Mouse (Mus musculus) urinary bladder, postnatal 0 days (tissue): ENCODE results near the gene Spint2. TPM values are rescaled to one million over a fixed set of nuclear protein-coding genes. Genes with fewer than 3 reads are reported as not detected.

Source experiments
- polyA plus RNA-seq: library from polyadenylated mRNA; unstranded; fragments of >200 nt; fragmentation: Nextera tagmentation; extraction: Ambion mirVana; gene quantifications from 2 replicates; pipeline ENCODE4 v1.2.1, GENCODE M21; 2015

The Spint2 gene
- polyA plus RNA-seq, result 400 and 411 TPM in 2 replicates

DNA sequence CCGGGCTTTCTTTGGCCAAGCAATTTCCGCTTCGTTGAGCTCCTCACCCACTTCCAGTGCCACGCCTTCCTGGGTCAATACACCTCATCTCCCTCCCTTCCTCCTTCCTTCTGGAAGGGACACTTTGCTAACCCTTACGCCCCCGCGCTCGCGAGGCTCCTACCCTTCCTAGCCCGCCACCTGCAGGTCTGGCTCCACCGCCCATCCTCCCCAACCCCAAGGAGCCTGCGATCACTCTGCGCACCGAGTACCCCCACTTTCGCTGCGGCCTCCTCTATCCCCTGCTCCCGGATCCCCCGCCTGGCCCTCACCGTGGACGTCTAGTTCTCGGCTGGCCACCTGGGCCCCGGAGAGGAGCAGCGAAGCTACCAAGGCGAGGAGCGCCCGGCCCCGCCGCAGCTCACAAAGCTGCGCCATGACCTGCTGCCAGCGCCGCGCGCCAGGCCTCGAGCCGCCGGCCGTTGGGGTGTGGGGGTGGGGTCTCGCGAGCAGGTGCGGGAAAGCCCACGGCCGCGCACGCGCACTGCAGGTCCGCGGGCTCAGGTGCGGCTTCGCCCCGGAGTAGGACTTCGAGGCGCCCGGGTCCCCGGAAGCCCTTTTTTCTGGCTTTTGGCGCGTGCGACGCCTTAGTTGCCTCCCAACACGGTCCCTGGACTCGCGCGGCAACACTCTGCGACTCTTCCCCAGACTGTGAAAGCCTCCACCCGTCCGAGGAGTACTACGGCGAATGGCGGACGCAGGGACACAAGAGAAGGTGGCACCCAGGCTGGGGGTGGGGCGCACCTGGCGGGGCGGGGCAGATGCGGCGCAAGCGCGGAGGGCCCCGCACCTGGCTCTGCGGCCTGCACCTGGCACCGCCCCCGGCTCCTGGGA is at the start of gene Spint2:
TSS of gene Spint2 (minus strand) at position 712 of the 873 bp plus-strand sequence.

DNA sequence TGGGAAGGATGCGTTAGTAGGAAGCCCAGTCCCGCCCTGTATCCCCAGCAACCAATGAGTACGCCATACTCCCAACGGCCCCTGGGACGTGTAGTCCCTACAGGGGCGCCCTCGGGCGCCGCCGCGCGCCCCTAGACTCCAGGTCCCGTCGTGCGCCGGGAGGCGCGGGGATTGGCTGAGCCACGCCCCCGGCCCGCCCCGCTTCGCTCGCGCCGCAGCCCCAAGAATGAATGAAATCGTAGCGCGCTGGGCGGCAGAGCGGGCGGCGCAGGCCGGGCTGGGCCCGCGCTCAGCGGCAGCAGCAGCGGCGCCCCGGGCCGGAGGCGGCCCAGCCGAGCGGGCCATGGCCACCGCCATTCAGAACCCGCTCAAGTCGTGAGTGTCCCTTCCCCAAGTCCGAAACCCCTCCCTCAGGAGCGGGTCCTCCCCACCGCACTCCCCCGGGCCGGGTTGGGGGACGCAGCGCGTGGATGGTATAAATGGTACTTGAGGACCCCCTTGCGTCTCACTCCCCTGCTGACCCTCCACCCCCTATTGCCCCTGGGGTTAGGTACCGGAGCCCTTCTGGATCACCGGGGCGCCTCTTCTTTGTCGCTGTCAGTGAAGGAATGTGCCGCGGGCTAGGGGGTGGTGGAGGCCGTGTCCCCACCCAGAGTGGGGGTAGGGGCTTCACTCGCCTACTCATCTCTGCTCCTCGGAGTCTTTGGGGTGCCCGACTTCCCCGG is 22.2 kb upstream of the Spint2 start, which contains the start of gene Dpf1:
TSS of gene Dpf1 (plus strand) at position 214 of the 725 bp plus-strand sequence.

DNA sequence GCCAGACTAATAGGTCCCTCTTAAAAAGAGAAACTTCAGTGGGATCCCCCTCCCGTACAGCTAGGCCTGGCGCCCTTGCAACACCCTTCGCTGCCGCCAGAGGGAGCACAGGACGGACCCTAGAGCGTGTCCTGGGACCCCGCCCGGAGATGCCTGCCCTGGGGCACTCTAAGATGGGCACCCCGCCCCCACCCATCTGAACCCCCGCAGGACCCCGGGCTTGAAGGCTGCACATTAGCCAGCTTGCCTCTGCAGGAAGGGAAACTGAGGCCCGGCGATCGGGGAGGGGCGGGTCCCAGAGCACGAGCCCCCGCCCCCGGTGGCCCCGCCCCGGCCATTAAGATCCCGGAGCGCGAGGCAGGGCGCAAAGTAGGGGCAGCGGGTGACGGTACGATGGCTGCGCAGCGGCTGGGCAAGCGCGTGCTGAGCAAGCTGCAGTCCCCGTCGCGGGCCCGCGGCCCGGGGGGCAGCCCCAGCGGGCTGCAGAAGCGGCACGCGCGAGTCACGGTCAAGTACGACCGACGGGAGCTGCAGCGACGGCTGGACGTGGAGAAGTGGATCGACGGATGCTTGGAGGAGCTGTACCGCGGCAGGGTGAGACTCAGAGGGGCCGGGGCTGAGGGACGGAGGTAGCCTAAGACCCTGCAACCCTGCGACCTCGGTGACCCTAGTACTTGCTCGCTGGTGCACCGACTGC is 7.4 kb upstream of the Spint2 start, which contains the start of gene Ppp1r14a:
TSS of gene Ppp1r14a (plus strand) at position 367 of the 697 bp plus-strand sequence.

DNA sequence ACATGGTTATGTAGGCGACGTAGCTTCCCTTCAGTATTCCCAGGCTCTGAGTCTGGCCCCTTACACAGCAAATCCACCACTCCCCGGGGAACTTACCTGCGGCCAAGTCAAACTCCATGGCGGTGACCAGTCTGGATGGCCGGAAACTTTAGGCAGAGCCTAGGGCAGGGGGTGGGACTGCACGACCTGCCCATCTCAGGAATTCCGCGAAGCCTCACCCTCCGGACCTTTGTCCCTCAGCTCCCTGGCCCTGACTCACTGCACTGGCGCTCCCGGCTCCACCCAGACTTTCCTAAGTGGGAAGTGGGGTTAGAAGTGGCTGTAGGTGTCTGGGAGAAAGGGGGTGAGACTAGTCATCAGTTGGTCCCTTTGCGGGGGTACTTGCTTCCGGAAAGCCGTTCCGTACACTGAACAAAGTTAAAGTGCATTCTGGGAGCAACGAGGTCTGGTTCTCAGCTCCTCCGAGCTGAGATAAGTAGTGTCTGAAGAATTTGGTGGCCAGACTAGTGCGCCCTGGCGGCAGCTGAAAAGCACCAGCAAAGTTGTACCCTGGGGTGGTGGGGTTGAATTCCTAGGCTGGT is 33.4 kb downstream of the Spint2 start, which contains the start of gene 2200002D01Rik:
TSS of gene 2200002D01Rik (minus strand) at position 206 of the 581 bp plus-strand sequence.

DNA sequence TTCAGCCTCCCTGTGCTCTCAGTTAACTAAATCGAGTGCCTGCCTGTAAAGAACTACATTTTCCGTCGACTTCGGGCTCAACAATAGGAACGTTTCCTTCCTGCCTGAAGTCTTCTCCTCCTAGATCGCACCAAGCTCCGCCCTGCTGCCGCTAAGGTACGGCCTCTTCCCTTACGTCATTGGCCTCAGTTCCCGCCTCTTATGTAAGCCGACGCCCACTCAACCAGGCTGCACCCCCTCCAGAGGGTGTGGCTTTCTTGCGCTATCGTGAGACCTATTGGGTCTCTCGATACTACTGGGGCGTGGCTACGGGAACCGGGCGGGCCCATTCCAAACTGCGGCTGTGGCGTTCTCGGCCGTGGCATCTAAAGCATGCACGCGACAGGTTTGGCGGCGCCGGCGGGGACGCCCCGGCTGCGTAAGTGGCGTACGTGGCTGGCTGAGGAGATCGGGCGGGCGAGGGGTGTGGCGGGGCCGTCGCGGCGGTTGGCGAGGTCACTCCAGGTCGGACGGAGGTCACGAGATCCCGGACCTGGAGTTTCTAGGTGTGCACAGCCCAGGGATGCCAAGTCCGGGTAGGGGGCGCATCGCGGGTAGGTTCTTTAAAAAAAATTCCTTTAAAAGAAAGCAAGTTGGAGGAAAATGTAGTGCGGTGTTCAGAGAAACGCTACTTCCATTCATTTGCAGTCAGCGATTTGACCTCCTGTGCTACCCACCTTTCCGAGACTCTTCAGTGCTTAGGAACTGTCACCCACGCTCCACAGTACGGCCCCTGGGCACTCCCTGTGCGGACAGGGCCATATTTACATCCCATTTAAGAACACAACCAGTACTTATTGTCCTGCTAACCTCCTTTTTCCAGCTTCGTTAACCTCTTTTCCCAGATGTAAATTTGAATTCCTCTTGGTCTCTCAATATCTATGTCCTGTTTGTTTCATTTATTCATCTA is 43.4 kb downstream of the Spint2 start, which contains the start of gene Yif1b:
TSS of gene Yif1b (plus strand) at position 311 of the 949 bp plus-strand sequence.

DNA sequence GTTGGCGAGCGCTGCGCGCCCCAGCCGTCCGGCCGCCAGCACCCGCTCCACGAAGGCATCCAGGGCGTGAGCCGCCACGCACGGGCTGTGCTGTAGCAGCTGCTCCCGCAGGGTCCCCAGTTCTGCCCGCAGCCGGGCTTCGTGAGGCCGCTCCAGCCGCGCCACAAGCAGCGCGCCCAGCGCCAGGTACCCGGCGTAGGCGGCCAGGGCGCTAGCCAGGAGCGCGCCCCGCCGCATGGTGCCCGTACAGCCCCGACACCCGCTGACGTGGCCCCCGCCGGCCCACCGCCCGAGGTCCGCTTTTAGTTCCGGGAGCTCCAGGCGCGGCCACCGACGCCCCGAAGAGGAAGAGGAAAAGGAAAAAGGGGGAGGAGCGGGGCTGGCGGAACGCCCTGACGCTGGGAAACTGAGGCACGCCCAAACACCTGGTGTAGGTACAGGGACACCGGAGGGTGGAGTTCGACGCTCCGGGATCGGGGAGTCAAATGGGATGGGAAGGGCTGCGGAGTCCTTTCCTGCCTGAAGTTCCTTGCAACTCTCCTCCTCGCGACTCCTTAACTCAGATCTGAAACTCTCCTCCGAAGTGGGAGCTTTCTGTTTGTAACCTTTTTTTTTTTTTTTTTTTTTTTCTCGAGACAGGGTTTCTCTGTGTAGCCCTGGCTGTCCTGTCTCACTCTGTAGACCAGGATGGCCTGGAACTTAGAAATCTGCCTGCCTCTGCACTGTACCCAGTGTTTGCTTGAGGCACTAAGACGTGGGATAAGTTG is 49.3 kb downstream of the Spint2 start, which contains the start of gene Kcnk6:
TSS of gene Kcnk6 (minus strand) at position 269 of the 767 bp plus-strand sequence.

DNA sequence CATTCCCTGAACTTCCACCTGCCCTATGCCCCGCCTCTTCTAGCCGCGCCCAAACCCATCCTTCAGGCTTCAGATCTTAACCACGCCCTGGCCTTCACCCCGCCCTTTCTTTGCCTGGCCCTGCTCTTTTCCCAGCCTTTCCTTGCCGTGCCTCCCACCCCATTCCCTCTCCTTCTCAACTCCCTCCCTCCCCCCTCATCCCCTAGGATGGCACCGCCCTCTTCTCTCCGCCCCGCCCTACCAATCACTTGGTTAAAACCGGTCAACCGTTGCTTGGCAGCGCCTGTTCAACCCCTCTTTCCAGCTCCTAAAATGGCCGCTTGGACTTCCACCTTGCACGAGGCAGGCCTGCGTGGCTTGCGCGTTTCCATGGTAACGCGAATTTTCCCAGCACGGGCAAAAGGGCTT is 68.0 kb downstream of the Spint2 start, which contains the start of gene Catsperg1:
TSS of gene Catsperg1 (minus strand) at position 361 of the 408 bp plus-strand sequence.

Other genes with a start within 250 kb of the Spint2 start
- gene Ryr1, start 156.7 kb downstream of the Spint2 start, polyA plus RNA-seq, result 0.25 and 0.39 TPM in 2 replicates
- 0.20 and 0.69 TPM in 2 replicates for gene Rasgrp4, start 147.1 kb downstream of the Spint2 start, polyA plus RNA-seq
- gene Fam98c, start 125.7 kb downstream of the Spint2 start, polyA plus RNA-seq, result 25.0 and 25.9 TPM in 2 replicates
- gene Ggn, start 111.7 kb downstream of the Spint2 start, polyA plus RNA-seq, result 0.40 and 0.85 TPM in 2 replicates
- gene Spred3, start 111.5 kb downstream of the Spint2 start, polyA plus RNA-seq, result 1.3 and 1.5 TPM in 2 replicates
- 265 and 273 TPM in 2 replicates for gene Psmd8, start 101.2 kb downstream of the Spint2 start, polyA plus RNA-seq
- 0.71 and 0.74 TPM in 2 replicates for gene Catsperg1, start 67.9 kb downstream of the Spint2 start, polyA plus RNA-seq
- gene Kcnk6, start 49.4 kb downstream of the Spint2 start, polyA plus RNA-seq, result 2.2 TPM in 2 replicates
- 112 and 124 TPM in 2 replicates for gene Yif1b, start 43.6 kb downstream of the Spint2 start, polyA plus RNA-seq
- 244 and 269 TPM in 2 replicates for gene 2200002D01Rik, start 33.4 kb downstream of the Spint2 start, polyA plus RNA-seq
- gene Ppp1r14a, start 7.4 kb upstream of the Spint2 start, polyA plus RNA-seq, result 350 and 379 TPM in 2 replicates
- gene Dpf1, start 22.0 kb upstream of the Spint2 start, polyA plus RNA-seq, result 1.5 and 2.1 TPM in 2 replicates
- gene Sipa1l3, start 236.7 kb upstream of the Spint2 start, polyA plus RNA-seq, result 8.4 and 8.9 TPM in 2 replicates